Comparison of ENCODE assay signal across 11 mouse cellular contexts in genomic region chr2:115895717-115896116, GRCm38 (mm10).
A peak's percentile ranks its signal among the peaks of the same experiment; 100 is the strongest.
DNase-seq lines count a peak whose midpoint lies in the region; ATAC-seq and TF ChIP-seq lines count a peak whose summit lies in the region.
"Had no signal": no experiment of that assay in that cellular context is flagged by ENCODE, and none has a peak within 500 bp of the region (broad histone marks: within the 10 kb centered on the region; RNA-seq: fewer than 3 reads in every experiment).

No protein-coding gene starts in this region.

- 0 out of 2 replicates have a peak, but pooled peaks have one; percentile 43 for ATAC-seq in heart, embryonic 12.5 days (ENCODE audit: insufficient number of reproducible peaks, low FRiP score)
- peak; percentile 33 for ATAC-seq in lung, embryonic 14.5 days (ENCODE audit: insufficient read depth)
- peak; percentile 44; the same call in 1 of the 2 replicates for ATAC-seq in forebrain, embryonic 12.5 days (ENCODE audit: low FRiP score)
- ATAC-seq in midbrain, embryonic 15.5 days (replicated peaks), result 0 out of 2 replicates have a peak, but pooled peaks have one; percentile 16

- H3K9ac ChIP-seq in heart, embryonic 12.5 days, result no peak overlapping the region
- no peak overlapping the region for H3K9ac ChIP-seq in lung, embryonic 14.5 days
- no peak overlapping the region for H3K9ac ChIP-seq in forebrain, embryonic 12.5 days
- no peak overlapping the region for H3K9ac ChIP-seq in midbrain, embryonic 15.5 days

- no peak for TF ChIP-seq CTCF in lung, embryonic 14.5 days (IDR thresholded peaks at IDR 0.05; ENCODE audit: low read depth)

- no peak for DNase-seq in heart, postnatal 25 days (ENCODE audit: low spot score)
- peak; percentile 73 for DNase-seq in lung, embryonic 14.5 days
- DNase-seq in lung, postnatal 25 days (ENCODE audit: low spot score), result no peak
- no peak for DNase-seq in spleen, adult 18-20 months
- DNase-seq in layer of hippocampus, adult 11-12 months (ENCODE audit: low spot score), result no peak
- DNase-seq: gastrocnemius, postnatal 10 days had no signal

- H3K9me3 ChIP-seq in heart, embryonic 12.5 days (replicated peaks), result no peaks in the 10 kb centered on the region
- no peaks in the 10 kb centered on the region for H3K9me3 ChIP-seq in lung, embryonic 14.5 days (ENCODE audit: low read depth, low read length)
- no peaks in the 10 kb centered on the region for H3K9me3 ChIP-seq in forebrain, embryonic 12.5 days
- no peaks in the 10 kb centered on the region for H3K9me3 ChIP-seq in midbrain, embryonic 15.5 days

- H3K27me3 ChIP-seq in heart, embryonic 12.5 days (replicated peaks), result no peaks in the 10 kb centered on the region
- no peaks in the 10 kb centered on the region for H3K27me3 ChIP-seq in lung, embryonic 14.5 days (ENCODE audit: insufficient read depth, low read length)
- H3K27me3 ChIP-seq in forebrain, embryonic 12.5 days, result no peaks in the 10 kb centered on the region
- H3K27me3 ChIP-seq in midbrain, embryonic 15.5 days (replicated peaks), result no peaks in the 10 kb centered on the region
- H3K27me3 ChIP-seq: CH12.LX had no signal

- no peak overlapping the region for H3K4me3 ChIP-seq in heart, embryonic 12.5 days
- H3K4me3 ChIP-seq in lung, embryonic 14.5 days (ENCODE audit: low read depth, low read length), result no peak overlapping the region
- H3K4me3 ChIP-seq in forebrain, embryonic 12.5 days (replicated peaks), result no peak overlapping the region
- no peak overlapping the region for H3K4me3 ChIP-seq in midbrain, embryonic 15.5 days
- H3K4me3 ChIP-seq: left cerebral cortex, adult 2 months had no signal

- intact Hi-C loops in heart, postnatal 25 days (cut with DNase I), result no loop called here

- H3K36me3 ChIP-seq in heart, embryonic 12.5 days, result 0 out of 2 replicates have a peak, but pooled peaks cover 9% of the 10 kb centered on the region
- H3K36me3 ChIP-seq in lung, embryonic 14.5 days (ENCODE audit: insufficient read depth), result no peaks in the 10 kb centered on the region
- H3K36me3 ChIP-seq in forebrain, embryonic 12.5 days (replicated peaks), result no peaks in the 10 kb centered on the region
- no peaks in the 10 kb centered on the region for H3K36me3 ChIP-seq in midbrain, embryonic 15.5 days (replicated peaks)

- peaks cover 71% of the 10 kb centered on the region for H3K4me1 ChIP-seq in heart, embryonic 12.5 days (replicated peaks)
- H3K4me1 ChIP-seq in lung, embryonic 14.5 days (ENCODE audit: insufficient read depth), result peaks cover 10% of the 10 kb centered on the region; the same call in 1 of the 2 replicates
- H3K4me1 ChIP-seq in forebrain, embryonic 12.5 days, result peaks cover 38% of the 10 kb centered on the region; the same call in 1 of the 2 replicates
- peaks cover 31% of the 10 kb centered on the region for H3K4me1 ChIP-seq in midbrain, embryonic 15.5 days

- H3K27ac ChIP-seq in heart, embryonic 12.5 days (ENCODE audit: poor library complexity, severe bottlenecking), result peak overlapping the region; percentile 60
- H3K27ac ChIP-seq in lung, embryonic 14.5 days (ENCODE audit: low read depth), result peak overlapping the region; percentile 9; the same call in 1 of the 2 replicates
- H3K27ac ChIP-seq in forebrain, embryonic 12.5 days, result peak overlapping the region; percentile 75
- H3K27ac ChIP-seq in midbrain, embryonic 15.5 days, result 0 out of 2 replicates have a peak overlapping the region, but pooled peaks have one; percentile 29
- H3K27ac ChIP-seq: left cerebral cortex, adult 2 months had no signal

- no peak overlapping the region; the same call in 1 of the 2 replicates for H3K4me2 ChIP-seq in heart, embryonic 12.5 days
- no peak overlapping the region for H3K4me2 ChIP-seq in lung, embryonic 14.5 days
- H3K4me2 ChIP-seq in forebrain, embryonic 12.5 days, result no peak overlapping the region
- no peak overlapping the region for H3K4me2 ChIP-seq in midbrain, embryonic 15.5 days

- 60% methylated on average over 3 of the region's 3 CpGs for WGBS in heart, embryonic 12.5 days
- 66% methylated on average over 3 of the region's 3 CpGs for WGBS in lung, embryonic 14.5 days
- WGBS in forebrain, embryonic 12.5 days, result 72% methylated on average over 3 of the region's 3 CpGs
- WGBS in midbrain, embryonic 15.5 days, result 57% methylated on average over 3 of the region's 3 CpGs

Comparison
In these comparisons a context has a peak if more than half of its experiments do, and no peak if none do; other contexts are left out.
1. H3K27ac ChIP-seq: peak in every context shown above with its lines; median percentile 75 in forebrain, embryonic 12.5 days; 60 in heart, embryonic 12.5 days; 29 in midbrain, embryonic 15.5 days; 9 in lung, embryonic 14.5 days.